Mouse (Mus musculus): ENCODE data around the gene Idnk. TPM values are rescaled to one million over a fixed set of nuclear protein-coding genes. Genes with fewer than 3 reads are reported as not detected.

The Idnk gene
- polyA plus RNA-seq, 1 experiment, result 21.0 TPM

DNA sequence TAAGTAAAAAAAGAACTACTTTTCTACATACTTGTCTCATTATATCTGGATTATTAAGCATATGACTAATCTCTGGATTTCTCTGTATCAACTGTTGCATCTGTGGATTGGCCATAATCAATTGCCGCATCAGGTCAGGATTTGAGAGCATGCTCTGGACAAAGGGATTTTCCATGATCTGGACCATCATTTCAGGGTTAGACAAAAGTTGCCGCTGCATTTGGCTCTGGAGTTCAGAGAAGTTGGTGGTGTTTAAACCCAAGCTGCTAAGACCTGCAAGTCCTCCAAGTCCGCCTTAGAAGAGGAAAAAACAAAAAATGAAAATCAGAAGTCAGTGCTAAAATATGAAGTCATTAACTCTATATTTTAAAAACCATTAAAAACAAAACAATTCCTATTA is 35.8 kb downstream of the Idnk start:
- no peak overlapping the region for H3ac ChIP-seq (ENCODE audit: control insufficient read depth, insufficient read length)
- H3K79me2 ChIP-seq (ENCODE audit: control insufficient read depth, insufficient read depth), result peaks cover 36% of the 10 kb centered on the region
- no peaks in the 10 kb centered on the region for H3K27me3 ChIP-seq (ENCODE audit: control insufficient read depth, insufficient read depth, insufficient read length)
- peaks cover 57% of the 10 kb centered on the region for H3K36me3 ChIP-seq (ENCODE audit: control insufficient read depth, insufficient read depth)
- H3K4me2 ChIP-seq (ENCODE audit: low read depth), result no peak overlapping the region
- no peak overlapping the region for H3K4me3 ChIP-seq
- TF ChIP-seq TCF3 (IDR thresholded peaks at IDR 0.05; ENCODE audit: insufficient read length, low read depth) (no peak), E2F4 (IDR thresholded peaks at IDR 0.05; ENCODE audit: insufficient read depth) (no peak), CEBPB (IDR thresholded peaks at IDR 0.05; ENCODE audit: insufficient read depth, poor library complexity, severe bottlenecking) (no peak), MYOG (IDR thresholded peaks at IDR 0.05; ENCODE audit: control insufficient read depth in 1 of 3, insufficient read depth in 1 of 3, insufficient read length in 2 of 3, low read depth in 2 of 3) (no peak), POLR2AphosphoS2 (IDR thresholded peaks at IDR 0.05; ENCODE audit: insufficient read length, low read depth) (no peak)

DNA sequence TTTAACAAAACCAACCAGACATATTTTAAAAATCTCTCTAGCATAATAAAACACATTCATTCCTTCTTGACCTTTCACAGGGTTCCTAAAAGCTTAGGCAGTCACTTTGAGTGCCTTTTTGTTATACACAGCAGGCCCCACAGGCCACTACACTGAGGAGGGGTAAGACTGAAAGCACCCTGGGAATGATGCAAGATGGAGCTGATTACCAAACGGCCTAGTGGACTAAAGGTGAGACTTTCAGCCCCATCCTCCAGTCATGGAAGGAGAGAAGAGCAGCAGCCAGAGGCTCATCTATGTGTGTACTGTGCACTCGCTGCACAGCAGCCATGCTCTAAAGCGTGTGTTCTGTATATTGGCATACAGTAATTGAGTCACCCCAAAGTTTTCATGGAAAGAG is 37.5 kb downstream of the Idnk start:
- no peak overlapping the region for H3K4me2 ChIP-seq (ENCODE audit: low read depth)
- TF ChIP-seq CEBPB (IDR thresholded peaks at IDR 0.05; ENCODE audit: insufficient read depth, poor library complexity, severe bottlenecking), result no peak
- TF ChIP-seq USF1 (IDR thresholded peaks at IDR 0.05; ENCODE audit: low read depth), result no peak
- TF ChIP-seq TCF3 (IDR thresholded peaks at IDR 0.05; ENCODE audit: insufficient read length, low read depth), result no peak
- no peak for TF ChIP-seq REST (IDR thresholded peaks at IDR 0.05; ENCODE audit: insufficient read depth, insufficient read length)
- TF ChIP-seq TCF12 (IDR thresholded peaks at IDR 0.05; ENCODE audit: insufficient read depth, poor library complexity, severe bottlenecking), result no peak
- TF ChIP-seq MYOD1 (IDR thresholded peaks at IDR 0.05; ENCODE audit: control insufficient read depth in 1 of 3, insufficient read length in 2 of 3, low read depth in 2 of 3), result no peak
- no peak for TF ChIP-seq E2F4 (IDR thresholded peaks at IDR 0.05; ENCODE audit: insufficient read depth)
- TF ChIP-seq MAX (IDR thresholded peaks at IDR 0.05; ENCODE audit: low read depth), result no peak
- TF ChIP-seq POLR2AphosphoS2 (IDR thresholded peaks at IDR 0.05; ENCODE audit: insufficient read length, low read depth), result no peak
- no peak for TF ChIP-seq POLR2A (IDR thresholded peaks at IDR 0.05; ENCODE audit: insufficient read length, low read depth)
- no peak for TF ChIP-seq MYOG (IDR thresholded peaks at IDR 0.05; ENCODE audit: control insufficient read depth in 1 of 3, insufficient read depth in 1 of 3, insufficient read length in 2 of 3, low read depth in 2 of 3)
- no peak for TF ChIP-seq SRF (IDR thresholded peaks at IDR 0.05; ENCODE audit: control insufficient read depth, insufficient read length, low read depth)
- H3K36me3 ChIP-seq (ENCODE audit: control insufficient read depth, insufficient read depth), result peaks cover 57% of the 10 kb centered on the region

DNA sequence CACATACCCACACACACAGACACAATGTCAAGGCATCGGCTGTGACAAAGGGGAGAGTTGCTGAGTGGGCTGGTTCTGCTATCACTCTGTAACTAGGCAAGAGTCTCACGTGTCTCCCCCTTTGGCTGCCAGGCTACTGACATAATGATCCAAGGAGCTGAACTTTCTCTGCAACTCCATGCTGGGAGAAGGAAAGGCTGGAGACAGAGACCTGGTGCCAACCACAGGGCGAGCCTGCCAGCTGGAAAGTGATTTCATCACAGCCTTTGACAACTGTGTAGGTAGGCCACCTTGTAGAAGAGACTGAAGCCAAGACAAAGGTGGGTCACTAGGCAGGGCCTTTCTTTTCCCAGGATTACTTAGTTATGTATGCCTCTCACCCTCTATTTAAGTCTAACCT is 39.8 kb downstream of the Idnk start:
- Histone ChIP-seq H3K4me2 (ENCODE audit: low read depth) (no peak overlapping the region), H3K4me3 (no peak overlapping the region), H3K79me2 (ENCODE audit: control insufficient read depth, insufficient read depth) (peaks cover 65% of the 10 kb centered on the region), H3ac (ENCODE audit: control insufficient read depth, insufficient read length) (no peak overlapping the region), H3K36me3 (ENCODE audit: control insufficient read depth, insufficient read depth) (peaks cover 37% of the 10 kb centered on the region), H3K27me3 (ENCODE audit: control insufficient read depth, insufficient read depth, insufficient read length) (no peaks in the 10 kb centered on the region)
- TF ChIP-seq CEBPB (IDR thresholded peaks at IDR 0.05; ENCODE audit: insufficient read depth, poor library complexity, severe bottlenecking), result no peak
- TF ChIP-seq MYOD1 (IDR thresholded peaks at IDR 0.05; ENCODE audit: control insufficient read depth in 1 of 3, insufficient read length in 2 of 3, low read depth in 2 of 3), result no peak
- no peak for TF ChIP-seq USF1 (IDR thresholded peaks at IDR 0.05; ENCODE audit: low read depth)
- no peak for TF ChIP-seq SRF (IDR thresholded peaks at IDR 0.05; ENCODE audit: control insufficient read depth, insufficient read length, low read depth)
- no peak for TF ChIP-seq TCF3 (IDR thresholded peaks at IDR 0.05; ENCODE audit: insufficient read length, low read depth)

More for the DNA sequence above, 37.5 kb downstream of the Idnk start:
- Histone ChIP-seq H3ac (ENCODE audit: control insufficient read depth, insufficient read length) (no peak overlapping the region), H3K27me3 (ENCODE audit: control insufficient read depth, insufficient read depth, insufficient read length) (no peaks in the 10 kb centered on the region), H3K79me2 (ENCODE audit: control insufficient read depth, insufficient read depth) (peaks cover 46% of the 10 kb centered on the region), H3K4me3 (no peak overlapping the region)

DNA sequence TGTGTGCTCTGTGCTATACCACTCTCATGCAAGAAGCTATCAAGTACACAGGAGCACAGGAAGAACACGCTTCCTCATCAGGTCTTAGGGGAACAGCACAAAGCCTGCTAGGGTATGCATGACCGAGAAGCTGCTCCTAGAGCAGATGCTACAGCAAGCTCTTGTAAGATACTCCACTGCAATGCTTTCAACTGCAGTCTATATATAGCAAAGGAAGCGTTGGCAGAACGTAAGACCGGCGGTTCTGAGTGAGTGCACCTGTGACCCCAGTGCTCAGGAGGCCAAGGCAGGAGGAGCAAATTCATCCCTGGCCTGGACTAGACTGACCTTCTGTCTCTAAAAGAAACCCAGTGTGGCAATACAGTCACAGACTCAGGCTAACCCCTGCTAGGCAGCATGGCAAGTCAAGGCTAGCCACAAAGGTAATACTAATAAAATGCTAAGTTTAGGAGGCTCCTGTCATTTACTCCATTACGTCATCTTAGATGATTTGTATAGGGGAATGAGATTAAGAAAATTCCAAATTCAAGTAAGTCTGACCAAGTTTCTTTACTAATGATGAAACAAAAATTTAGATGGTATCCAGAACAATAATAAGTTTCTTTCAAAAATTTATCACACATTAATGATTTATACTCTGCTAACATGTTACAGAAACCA is 40.7 kb downstream of the Idnk start:
- H3K4me2 ChIP-seq (ENCODE audit: low read depth), result no peak overlapping the region
- peaks cover 74% of the 10 kb centered on the region for H3K79me2 ChIP-seq (ENCODE audit: control insufficient read depth, insufficient read depth)
- H3K27me3 ChIP-seq (ENCODE audit: control insufficient read depth, insufficient read depth, insufficient read length), result no peaks in the 10 kb centered on the region
- no peak overlapping the region for H3K4me3 ChIP-seq
- TF ChIP-seq SRF (IDR thresholded peaks at IDR 0.05; ENCODE audit: control insufficient read depth, insufficient read length, low read depth), result no peak
- no peak for TF ChIP-seq TCF12 (IDR thresholded peaks at IDR 0.05; ENCODE audit: insufficient read depth, poor library complexity, severe bottlenecking)
- no peak for TF ChIP-seq E2F4 (IDR thresholded peaks at IDR 0.05; ENCODE audit: insufficient read depth)
- no peak for TF ChIP-seq MYOG (IDR thresholded peaks at IDR 0.05; ENCODE audit: control insufficient read depth in 1 of 3, insufficient read depth in 1 of 3, insufficient read length in 2 of 3, low read depth in 2 of 3)
- TF ChIP-seq POLR2AphosphoS2 (IDR thresholded peaks at IDR 0.05; ENCODE audit: insufficient read length, low read depth), result no peak
- TF ChIP-seq TCF3 (IDR thresholded peaks at IDR 0.05; ENCODE audit: insufficient read length, low read depth), result no peak
- no peak for TF ChIP-seq POLR2A (IDR thresholded peaks at IDR 0.05; ENCODE audit: insufficient read length, low read depth)
- no peak for TF ChIP-seq USF1 (IDR thresholded peaks at IDR 0.05; ENCODE audit: low read depth)
- TF ChIP-seq MAX (IDR thresholded peaks at IDR 0.05; ENCODE audit: low read depth), result no peak
- TF ChIP-seq REST (IDR thresholded peaks at IDR 0.05; ENCODE audit: insufficient read depth, insufficient read length), result no peak
- no peak for TF ChIP-seq MYOD1 (IDR thresholded peaks at IDR 0.05; ENCODE audit: control insufficient read depth in 1 of 3, insufficient read length in 2 of 3, low read depth in 2 of 3)
- TF ChIP-seq CEBPB (IDR thresholded peaks at IDR 0.05; ENCODE audit: insufficient read depth, poor library complexity, severe bottlenecking), result no peak
- H3K36me3 ChIP-seq (ENCODE audit: control insufficient read depth, insufficient read depth), result peaks cover 35% of the 10 kb centered on the region
- no peak overlapping the region for H3ac ChIP-seq (ENCODE audit: control insufficient read depth, insufficient read length)

DNA sequence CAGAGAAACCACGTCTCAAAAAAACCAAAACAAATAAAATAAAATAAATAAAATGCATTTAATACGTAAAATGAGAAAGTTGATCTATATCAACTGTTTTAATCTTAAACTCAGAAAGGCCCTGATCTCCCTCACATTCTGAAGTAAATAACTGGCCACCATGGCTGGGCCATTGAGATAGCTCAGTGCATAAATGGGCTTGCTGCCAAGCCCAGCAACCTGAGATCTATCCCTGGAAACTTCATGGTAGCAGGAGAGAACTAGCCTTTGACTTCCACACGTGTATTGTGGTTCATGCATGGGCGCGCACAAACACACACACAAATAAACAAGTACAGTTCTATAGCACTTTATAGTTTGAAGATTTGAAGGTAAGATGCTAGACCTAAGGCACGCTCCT is 43.9 kb downstream of the Idnk start:
- no peak for TF ChIP-seq POLR2AphosphoS2 (IDR thresholded peaks at IDR 0.05; ENCODE audit: insufficient read length, low read depth)
- no peak for TF ChIP-seq REST (IDR thresholded peaks at IDR 0.05; ENCODE audit: insufficient read depth, insufficient read length)
- TF ChIP-seq CEBPB (IDR thresholded peaks at IDR 0.05; ENCODE audit: insufficient read depth, poor library complexity, severe bottlenecking), result no peak
- TF ChIP-seq TCF3 (IDR thresholded peaks at IDR 0.05; ENCODE audit: insufficient read length, low read depth), result no peak
- no peak for TF ChIP-seq SRF (IDR thresholded peaks at IDR 0.05; ENCODE audit: control insufficient read depth, insufficient read length, low read depth)
- TF ChIP-seq MAX (IDR thresholded peaks at IDR 0.05; ENCODE audit: low read depth), result no peak
- TF ChIP-seq POLR2A (IDR thresholded peaks at IDR 0.05; ENCODE audit: insufficient read length, low read depth), result no peak
- TF ChIP-seq MYOG (IDR thresholded peaks at IDR 0.05; ENCODE audit: control insufficient read depth in 1 of 3, insufficient read depth in 1 of 3, insufficient read length in 2 of 3, low read depth in 2 of 3), result no peak
- TF ChIP-seq USF1 (IDR thresholded peaks at IDR 0.05; ENCODE audit: low read depth), result no peak
- TF ChIP-seq MYOD1 (IDR thresholded peaks at IDR 0.05; ENCODE audit: control insufficient read depth in 1 of 3, insufficient read length in 2 of 3, low read depth in 2 of 3), result no peak
- TF ChIP-seq TCF12 (IDR thresholded peaks at IDR 0.05; ENCODE audit: insufficient read depth, poor library complexity, severe bottlenecking), result no peak
- no peak for TF ChIP-seq E2F4 (IDR thresholded peaks at IDR 0.05; ENCODE audit: insufficient read depth)
- Histone ChIP-seq H3K36me3 (ENCODE audit: control insufficient read depth, insufficient read depth) (peaks cover 14% of the 10 kb centered on the region), H3K27me3 (ENCODE audit: control insufficient read depth, insufficient read depth, insufficient read length) (no peaks in the 10 kb centered on the region), H3K79me2 (ENCODE audit: control insufficient read depth, insufficient read depth) (peaks cover 99% of the 10 kb centered on the region), H3ac (ENCODE audit: control insufficient read depth, insufficient read length) (no peak overlapping the region), H3K4me2 (ENCODE audit: low read depth) (no peak overlapping the region), H3K4me3 (no peak overlapping the region)

All from myocyte (in vitro differentiated cells).